Mouse (Mus musculus) heart, adult 2 months (tissue): ENCODE results near the gene 4930590J08Rik.
"Not testable (repeated sequence)": the region's sequence is repeated elsewhere in the genome, so short reads cannot be mapped to it uniquely, and the experiment has no call there.

ENCODE experiments used
- CTCF ChIP-seq: fragments of 200-600 bp; IDR thresholded peaks from 2 replicates; pipeline ENCODE4 v1.8.1; 2022; ENCODE audit warnings: antibody characterized with exemption, mild to moderate bottlenecking, moderate library complexity
- EP300 ChIP-seq: fragments of 200-500 bp; IDR thresholded peaks from 2 replicates; pipeline ENCODE4 v1.6.1; 2011; ENCODE audit warnings: low read depth, low read length, control low read depth; ENCODE audit not compliant: insufficient read depth

DNA sequence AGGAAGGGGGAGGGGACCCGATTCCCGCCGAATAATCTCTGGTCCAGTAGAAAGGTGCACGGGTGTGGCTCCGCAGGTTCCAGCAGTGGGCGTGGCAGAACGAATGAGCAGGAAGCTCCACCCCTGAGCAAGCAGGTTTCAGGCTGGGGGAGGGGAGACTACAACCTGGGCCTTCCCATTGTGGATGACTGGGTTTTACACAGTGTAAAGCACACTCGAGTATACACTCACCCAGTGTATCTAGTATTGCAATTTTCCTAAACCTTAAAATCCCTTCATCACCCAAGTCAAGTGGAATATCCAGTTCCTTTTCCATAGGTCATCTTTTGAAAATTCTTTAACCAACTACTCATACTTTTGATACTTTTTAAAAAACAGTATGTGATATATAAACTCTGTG, 55.4 kb downstream of the 4930590J08Rik start:
- not testable (repeated sequence) for TF ChIP-seq CTCF, EP300
